Mouse (Mus musculus) left cerebral cortex, adult 8-10 months (tissue): ENCODE data around the gene Slc1a2. TPM values are rescaled to one million over a fixed set of nuclear protein-coding genes. Genes with fewer than 3 reads are reported as not detected.

Source experiments
- DNase-seq, 2 experiments: peaks; one replicate each; pipeline ENCODE4 v3.0.0; 2022; ENCODE audit warnings: low spot score in 2 of 2
- total RNA-seq, 4 experiments: library from RNA; stranded (reverse); gene quantifications; 2 replicates each; pipeline ENCODE4 v1.2.4; 2022

Gene Slc1a2
- 1,000 to 10,000 TPM; 1,516 to 1,784 (median 1,611) TPM for total RNA-seq

GRCm38 (mm10) chr2:102658163-102658660 lies at the start of gene Slc1a2:
Slc1a2 (plus strand) TSS chr2:102658659.
- peak in 1 of 2 experiments; percentile 85 for DNase-seq

DNA sequence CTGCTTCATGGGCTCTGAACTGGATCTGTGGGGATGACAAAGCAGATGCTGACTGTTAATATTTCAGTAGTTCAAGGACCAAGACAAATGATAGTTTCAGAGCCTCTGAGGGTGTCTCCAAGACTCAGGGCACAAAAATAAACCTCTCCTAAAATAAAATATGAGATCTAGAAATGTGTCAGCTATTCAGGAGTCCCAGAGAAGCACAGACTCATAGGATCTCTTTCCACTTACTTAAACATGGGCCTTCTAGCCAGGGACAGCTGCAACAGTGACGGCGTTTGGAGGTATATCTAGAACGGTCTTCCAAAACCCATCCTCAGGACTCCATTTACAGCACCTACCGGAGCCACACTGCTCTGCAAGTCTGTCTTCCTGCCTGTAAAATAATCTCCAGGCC lies 48.0 kb upstream of the Slc1a2 start:
- DNase-seq: no peak

- no peak for DNase-seq
These were observed 41.8 kb upstream of the Slc1a2 start for GRCm38 (mm10) chr2:102616637-102617036.

DNA sequence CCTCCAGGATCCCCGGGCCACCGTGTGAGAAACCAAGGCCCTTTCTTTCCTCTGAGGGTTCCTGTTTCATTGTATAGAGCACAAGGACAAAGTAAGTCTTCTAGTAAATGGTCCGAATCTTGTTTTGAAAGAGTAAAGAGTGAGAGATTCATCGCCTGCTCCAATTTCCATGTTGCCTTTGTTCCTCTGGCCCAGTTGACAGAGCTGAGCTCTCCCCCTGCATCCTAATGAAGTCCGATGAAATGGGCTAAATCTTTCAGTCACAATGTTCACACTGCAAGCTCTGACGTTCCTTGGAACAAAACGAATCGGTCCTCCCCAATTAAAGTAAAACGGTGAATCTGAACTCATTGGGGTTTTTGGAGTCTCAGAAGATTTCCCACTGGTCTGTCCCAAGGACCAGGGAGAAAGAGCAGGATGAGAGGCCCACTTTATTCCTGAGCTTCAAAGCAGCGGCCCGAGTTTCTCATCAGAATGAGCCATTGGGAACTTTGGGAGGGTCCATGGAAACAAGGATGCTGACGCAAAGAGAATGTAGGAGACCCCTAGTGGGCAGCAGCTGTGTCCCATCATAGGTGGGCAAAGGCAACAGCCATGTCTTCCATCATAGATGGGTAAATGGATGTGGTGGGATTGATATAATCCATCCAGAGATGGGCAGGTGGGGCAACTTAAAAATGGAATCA lies 37.6 kb upstream of the Slc1a2 start:
- peak in 1 of 2 experiments; percentile 58 for DNase-seq

- DNase-seq: no peak
These were observed 36.3 kb upstream of the Slc1a2 start for GRCm38 (mm10) chr2:102622176-102622575.

GRCm38 (mm10) chr2:102622943-102623342 lies 35.5 kb upstream of the Slc1a2 start:
- DNase-seq: no peak

DNA sequence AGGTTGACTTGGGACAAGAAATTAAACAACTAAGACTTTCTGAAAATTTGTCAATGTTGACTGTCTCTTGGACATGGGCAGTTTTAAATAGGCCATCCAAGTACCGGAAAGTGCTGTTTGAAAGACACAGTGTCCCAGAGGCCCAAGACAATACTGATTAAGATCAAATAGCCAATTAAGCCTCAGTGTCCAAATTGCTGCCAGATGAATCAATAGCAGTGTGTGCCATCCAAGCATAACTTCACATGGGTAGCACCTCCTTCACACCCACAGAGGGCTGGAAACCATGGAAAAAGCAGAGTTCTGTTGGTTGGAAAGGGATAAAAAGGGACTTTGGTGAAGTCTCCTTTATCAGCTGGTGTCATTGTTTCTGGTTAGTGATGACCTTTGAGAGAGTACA lies 33.9 kb upstream of the Slc1a2 start:
- DNase-seq: no peak

DNA sequence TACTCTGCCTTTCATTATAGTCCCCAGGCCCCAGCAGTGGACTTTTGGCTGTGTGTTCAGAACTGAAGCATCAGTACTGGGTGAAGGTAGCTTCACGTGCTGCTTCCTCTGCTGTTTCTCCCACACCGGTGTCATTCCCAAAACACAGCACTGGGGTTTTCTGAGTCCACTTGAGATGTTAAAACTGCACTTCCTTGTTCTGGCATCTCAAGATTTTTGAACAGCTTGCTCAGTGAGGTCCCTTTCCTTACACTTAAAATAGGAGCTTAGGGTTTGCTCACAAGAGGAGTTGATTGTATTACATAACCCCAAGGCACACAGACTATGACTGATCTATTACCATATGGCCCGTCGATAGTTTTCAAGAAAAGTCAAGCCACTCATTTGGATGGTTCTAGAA lies 26.1 kb upstream of the Slc1a2 start:
- DNase-seq: no peak

GRCm38 (mm10) chr2:102634010-102634409 lies 24.4 kb upstream of the Slc1a2 start:
- no peak for DNase-seq

DNA sequence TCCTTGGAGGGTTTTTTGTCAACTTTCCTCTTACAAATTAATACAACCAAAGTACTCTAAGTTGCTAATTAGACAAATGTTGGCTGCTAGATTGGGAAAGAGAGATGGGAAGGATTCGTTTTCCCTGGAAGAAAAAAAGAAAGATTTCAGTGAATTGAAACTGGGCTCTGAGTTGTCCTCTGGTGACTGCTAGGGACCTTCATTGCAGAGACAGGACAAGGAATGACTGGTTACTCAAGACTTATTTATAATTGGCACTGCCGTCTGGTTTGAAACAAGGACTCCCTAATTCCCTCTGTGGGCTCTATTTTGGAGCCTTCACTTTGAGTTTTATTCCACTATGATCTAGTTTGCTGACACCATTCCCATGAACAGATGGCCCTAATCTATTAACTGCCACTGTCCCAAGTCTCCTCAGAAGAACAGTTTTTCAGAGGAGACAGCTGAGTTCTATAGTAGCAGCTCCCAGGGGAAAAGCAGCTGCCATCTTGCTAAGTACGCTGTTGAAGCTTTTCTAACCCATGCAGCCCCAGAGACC lies 22.9 kb upstream of the Slc1a2 start:
- DNase-seq: no peak

DNA sequence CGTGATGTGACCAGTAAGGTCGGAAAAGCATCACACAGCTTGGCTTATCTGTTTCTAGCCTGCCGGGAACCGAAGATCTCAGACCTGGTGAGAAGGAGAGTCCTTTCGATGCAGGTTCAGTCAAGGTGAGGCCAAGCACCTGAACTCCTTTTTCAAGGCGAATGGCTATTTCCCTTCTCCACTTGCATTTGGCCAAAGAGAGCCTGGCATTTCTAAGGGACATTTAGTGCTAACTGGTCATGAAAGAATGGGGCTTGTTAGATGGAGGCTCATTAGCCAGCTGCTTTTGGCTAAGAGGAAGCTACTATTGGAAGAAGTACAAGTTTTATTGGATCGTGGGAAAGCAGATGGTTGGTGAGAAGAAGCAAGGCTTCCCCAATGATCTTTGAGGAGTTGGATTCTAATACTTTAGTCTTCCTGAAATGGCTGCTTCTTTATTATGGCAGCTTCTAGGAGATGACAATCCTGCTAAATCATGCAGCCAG lies 22.3 kb upstream of the Slc1a2 start:
- no peak for DNase-seq

DNA sequence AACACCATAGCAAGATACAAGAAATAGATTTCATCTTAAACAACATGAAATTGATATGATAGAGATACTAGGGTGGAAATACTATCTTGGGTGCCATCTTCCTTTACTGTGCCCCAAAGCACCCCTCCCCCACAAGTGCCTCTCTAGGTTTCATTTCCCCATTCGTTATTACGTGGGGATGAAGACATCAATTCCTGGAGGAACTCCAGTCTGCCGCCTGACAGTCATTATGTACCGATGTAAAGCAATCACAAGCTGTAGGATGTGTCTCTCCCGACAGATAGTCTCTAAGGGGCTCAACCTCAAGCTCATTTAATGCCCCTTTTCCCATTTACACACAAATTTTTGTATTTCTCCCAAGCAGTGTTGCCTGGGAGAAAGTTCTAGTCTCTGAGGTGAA lies 20.3 kb upstream of the Slc1a2 start:
- no peak for DNase-seq

DNA sequence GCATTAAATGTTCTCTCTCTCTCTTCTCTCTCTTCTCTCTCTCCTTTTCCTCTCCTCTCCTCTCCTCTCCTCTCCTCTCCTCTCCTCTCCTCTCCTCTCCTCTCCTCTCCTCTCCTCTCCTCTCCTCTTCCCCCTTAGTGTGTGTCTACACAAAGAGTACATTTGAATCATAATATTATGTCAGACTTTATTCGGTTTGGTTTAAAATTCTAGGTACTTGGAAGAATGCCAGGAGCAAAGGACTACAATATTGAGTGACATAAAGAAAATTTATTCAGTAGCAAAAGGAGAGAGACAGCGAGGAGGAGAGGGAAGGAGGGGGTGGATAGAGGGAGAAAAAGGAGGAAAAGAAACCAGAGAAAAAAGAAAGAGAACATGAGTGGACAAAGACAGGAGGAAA lies 19.8 kb upstream of the Slc1a2 start:
- no peak for DNase-seq

GRCm38 (mm10) chr2:102648845-102649500 lies 9.5 kb upstream of the Slc1a2 start:
- peak in 1 of 2 experiments; percentile 79 for DNase-seq

GRCm38 (mm10) chr2:102650322-102650721 lies 8.1 kb upstream of the Slc1a2 start:
- DNase-seq: no peak

DNA sequence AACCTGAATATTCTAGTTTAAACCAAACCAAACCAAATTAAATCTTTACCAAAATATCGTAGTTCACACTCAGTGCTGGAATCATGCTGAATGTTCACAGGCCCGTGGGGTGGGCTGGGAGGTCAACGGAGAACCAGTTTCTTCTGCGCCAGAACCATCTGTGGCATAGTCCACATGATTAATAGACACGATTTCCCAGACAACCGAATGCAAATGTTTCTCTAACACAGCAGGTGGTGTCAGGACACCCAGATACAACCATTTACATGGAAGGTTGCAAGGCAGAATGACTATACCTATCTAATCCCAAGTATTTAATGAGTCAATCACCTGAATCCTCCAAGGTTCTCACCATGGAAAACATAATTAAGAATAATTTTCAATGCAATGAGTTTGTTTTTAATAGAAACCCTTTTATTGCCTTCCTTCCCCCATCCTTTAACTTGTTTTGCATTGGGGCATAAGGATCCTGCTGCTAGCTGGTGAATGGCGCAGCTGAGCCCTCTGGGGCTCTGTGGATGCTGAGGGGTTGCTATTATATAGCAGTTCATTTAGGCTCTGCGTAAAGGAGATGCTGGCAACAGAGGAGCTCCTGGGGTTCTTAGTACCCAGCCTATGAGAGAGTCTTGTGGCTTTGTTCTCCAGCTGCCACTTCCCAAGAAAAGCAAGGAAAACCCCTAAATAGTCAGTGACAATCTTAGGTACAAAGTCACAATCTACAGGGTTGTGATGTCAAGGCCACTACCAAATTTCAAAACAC lies 2.3 kb upstream of the Slc1a2 start:
- DNase-seq: no peak

- DNase-seq: peak in 1 of 2 experiments; percentile 77
These were observed 733 bp upstream of the Slc1a2 start for GRCm38 (mm10) chr2:102657726-102658125.

- peak; percentile 64 to 78 for DNase-seq
These were observed 432 bp downstream of the Slc1a2 start for GRCm38 (mm10) chr2:102658661-102659520.

GRCm38 (mm10) chr2:102659521-102659830 lies 1.0 kb downstream of the Slc1a2 start:
- DNase-seq: no peak

DNA sequence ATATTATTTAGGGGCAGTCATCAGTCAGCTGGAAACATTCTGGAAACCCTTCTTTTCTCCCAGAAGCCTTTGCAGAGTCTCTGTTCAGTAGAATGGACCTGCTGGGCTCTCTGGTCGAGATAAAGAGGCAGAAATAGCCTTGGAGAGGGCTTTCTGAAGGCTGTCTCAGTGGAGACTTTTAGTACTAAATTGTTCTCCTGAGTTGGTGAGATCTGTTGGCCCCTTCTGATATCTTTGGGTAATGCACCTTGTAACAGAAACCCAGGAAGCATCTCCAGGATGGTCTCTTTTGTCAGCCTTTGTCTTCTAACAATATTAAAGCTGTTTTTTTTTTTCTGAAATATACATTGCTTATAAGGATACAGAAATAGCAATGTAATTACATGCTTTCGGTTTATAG lies 2.6 kb downstream of the Slc1a2 start:
- DNase-seq: no peak

DNA sequence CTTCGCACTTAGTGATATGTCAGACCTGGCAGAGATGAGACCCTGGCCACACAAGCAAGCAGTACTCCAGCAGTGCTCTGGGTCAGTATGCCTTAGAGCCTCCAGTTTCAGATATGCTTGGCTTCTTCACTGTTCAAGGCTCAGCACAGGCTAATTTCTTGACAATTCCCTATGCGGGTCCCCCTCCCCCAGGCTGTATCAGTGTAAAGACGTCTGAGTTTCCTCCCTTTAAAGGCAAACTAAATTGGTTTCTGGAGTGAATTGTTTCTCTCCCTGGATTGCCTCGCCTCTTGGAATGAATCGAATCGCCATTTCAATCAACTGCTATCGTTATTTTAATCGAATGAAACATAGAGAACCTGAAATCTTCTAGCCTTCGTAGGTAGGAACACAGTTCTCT lies 4.5 kb downstream of the Slc1a2 start:
- no peak for DNase-seq
